Mouse (Mus musculus) spleen, postnatal 4 days (tissue): ENCODE measurements around the gene Mvd.

Experiments
- DNase-seq, 2 experiments: peaks; one replicate each; pipeline ENCODE4 v3.0.0; 2022; ENCODE audit warnings: low spot score in 2 of 2

The Mvd gene

GRCm38 (mm10) chr8:122457171-122457570, 13.9 kb upstream of the Mvd start:
- DNase-seq, result no peak

GRCm38 (mm10) chr8:122454409-122454808, 11.2 kb upstream of the Mvd start:
- DNase-seq, result no peak

DNA sequence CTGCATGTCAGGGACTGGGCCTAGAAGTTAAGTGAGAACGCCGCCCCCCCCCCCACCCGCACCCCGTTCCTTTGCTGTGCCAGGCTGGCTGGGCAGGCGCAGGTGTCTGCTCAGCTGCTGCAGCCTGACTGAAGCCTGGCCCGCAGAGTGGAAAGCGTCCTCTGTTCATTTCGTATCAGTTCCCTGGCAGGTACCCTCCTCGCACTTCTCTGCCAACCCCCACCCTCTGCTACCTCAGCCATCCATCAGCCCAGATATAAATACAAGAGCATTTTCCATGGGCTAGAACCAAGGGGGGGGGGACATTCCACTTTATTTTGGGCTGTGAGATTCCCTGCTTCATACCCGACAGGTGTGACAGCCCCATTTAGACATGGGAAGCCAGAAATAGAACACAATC, 8.9 kb upstream of the Mvd start:
- DNase-seq, result no peak

DNA sequence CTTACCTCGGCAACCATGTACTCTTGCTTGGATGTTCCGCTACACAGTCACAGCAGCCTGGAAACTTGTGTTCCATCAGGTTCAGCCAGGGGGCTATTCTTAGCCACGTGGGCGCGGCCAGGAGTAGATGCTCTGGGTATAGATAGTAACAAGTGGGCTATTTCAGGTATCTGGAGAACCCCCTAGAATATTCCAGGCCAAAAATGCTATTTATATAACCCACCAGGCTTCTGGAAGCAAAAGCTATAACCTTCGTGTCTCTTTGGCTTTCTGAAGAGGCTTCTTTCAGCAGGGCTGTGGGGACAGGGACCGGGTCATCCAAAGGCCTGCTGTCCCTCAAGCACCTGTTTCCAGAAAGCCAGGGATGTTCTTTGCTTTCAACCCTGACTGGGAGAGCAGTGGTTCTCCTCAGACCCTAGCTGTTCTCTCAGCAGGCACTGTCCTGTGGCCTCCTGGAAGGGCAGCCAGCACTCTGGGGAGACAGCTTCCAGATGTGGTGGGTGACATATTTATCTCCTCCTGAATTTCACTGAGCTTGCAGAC, 8.0 kb upstream of the Mvd start:
- DNase-seq, result no peak

DNA sequence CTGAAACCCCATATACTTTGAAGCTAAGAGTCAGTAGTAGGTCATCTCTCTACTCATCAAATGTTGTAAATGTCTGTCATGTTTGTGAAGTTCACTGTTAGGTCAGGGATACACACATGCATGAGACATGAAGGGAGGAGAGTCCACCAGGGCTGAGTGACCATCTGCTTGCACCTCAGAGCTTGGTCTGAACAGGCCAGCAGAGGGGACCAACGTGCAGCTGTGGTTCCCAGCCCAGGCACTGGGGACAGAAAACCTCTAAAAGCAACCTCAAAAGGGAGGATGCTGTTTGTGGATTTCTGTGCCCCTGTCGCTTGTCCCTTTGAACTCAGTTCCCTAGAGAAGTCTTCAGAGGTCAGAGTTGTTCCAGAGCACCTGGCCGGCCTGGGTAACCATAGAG, 2.0 kb upstream of the Mvd start:
- DNase-seq, result no peak

DNA sequence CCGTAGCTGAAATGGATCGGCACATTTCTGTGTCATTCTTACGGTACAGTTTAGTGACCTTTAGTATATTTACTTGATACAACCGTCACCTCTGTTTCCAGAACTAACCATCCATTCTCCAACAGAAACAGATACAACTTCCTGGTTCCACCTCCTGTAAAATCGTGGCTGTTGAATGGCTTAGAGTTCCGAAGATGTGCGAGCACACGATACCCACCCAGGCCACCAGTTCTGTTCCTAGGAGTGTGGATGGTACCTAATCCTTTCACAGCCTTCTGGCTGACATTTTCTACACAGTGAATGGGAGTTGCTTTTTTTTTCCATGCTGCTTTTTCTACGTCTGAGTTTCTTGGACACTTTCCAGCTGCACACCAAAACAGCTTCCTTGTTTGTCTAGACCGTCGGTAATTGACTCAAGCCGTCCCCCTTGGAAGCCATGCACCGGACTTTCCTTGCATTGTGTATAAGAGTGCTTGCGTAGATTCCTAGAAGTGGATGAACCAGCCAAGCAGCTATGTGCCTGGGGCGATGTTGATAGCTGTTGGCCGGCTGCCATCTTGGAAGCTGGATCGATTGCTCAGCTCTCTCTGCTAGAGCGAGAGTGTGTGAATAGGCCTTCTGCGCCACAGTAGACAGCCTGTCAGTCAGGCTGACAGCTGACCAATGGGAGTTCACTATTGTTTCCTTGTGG, 981 bp upstream of the Mvd start:
- peak; percentile 87 to 91 for DNase-seq

GRCm38 (mm10) chr8:122442781-122443180, 441 bp downstream of the Mvd start:
- no peak for DNase-seq

DNA sequence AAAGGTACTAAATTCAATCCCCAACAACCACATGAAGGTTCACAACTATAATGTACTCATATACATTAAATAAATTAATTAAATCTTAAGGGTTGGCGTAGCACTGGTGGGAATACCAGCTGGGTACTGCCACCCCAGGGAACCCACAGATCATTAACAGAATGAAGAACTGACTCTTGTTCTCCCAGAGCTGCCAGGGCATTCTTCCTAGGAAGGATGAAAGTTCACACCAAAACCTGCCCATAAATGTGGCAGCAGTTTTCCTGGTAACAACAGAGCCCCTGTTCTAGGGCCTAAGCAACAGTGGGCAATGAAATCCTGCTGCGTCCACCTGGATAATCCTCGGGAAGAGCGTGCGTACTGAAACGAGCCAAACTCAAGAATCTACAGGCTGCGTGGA, 866 bp downstream of the Mvd start:
- no peak for DNase-seq

DNA sequence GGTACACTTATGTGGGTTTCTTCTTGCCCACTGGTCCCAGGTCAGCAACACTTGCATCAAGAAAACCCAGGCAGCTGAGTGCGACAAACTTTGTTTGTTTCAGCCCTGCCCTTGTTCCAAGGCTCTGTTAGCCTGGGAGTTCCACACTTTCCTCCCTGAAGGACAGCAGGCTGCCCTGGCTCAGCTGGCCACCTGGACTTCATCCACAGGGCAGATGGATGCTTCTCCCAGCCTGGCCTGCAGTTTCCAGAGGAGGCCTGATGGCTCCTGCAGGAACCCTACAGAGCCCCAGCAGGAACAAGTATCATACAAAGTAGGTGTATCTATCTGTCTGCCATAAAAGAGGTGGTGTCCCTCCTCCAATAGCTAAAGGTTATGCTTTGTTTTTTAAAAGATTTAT, 1.9 kb downstream of the Mvd start:
- no peak for DNase-seq

- no peak for DNase-seq
These were observed 3.9 kb downstream of the Mvd start for GRCm38 (mm10) chr8:122439336-122439735.

DNA sequence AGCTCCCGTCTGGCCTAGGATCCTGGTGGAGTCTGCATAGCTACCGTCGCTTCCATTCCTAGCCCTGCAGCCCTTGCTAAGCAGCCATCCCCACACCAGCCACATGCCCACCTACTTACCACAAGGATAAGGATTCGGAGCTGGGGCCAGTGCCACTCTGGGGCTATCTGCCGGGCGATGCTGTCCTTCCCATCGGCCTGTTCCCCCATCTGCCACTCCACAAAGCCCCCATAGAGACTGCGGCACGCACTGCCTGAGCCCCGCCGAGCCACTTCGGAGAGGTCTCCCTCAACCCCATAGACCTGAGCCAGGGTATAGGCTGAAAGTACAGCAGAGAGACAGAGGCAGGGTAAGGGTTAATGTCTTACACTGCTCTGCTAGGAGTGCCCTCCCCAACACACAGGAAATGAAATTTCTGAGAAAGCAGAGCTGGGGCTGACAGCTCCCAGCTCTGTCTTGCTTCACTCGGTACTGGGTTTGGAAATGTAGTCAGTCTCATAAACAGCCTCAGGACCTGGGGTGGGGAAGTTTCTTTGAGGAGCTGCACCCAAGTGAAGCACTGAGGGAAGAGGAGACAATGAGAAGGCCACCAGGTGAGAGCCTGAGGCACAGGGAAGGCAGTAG, 5.4 kb downstream of the Mvd start:
- no peak for DNase-seq

GRCm38 (mm10) chr8:122436586-122437125, 6.6 kb downstream of the Mvd start:
- no peak for DNase-seq

- DNase-seq, result no peak
These were observed 7.1 kb downstream of the Mvd start for GRCm38 (mm10) chr8:122436146-122436545.

- DNase-seq, result no peak
These were observed 7.8 kb downstream of the Mvd start for GRCm38 (mm10) chr8:122435375-122435774.

DNA sequence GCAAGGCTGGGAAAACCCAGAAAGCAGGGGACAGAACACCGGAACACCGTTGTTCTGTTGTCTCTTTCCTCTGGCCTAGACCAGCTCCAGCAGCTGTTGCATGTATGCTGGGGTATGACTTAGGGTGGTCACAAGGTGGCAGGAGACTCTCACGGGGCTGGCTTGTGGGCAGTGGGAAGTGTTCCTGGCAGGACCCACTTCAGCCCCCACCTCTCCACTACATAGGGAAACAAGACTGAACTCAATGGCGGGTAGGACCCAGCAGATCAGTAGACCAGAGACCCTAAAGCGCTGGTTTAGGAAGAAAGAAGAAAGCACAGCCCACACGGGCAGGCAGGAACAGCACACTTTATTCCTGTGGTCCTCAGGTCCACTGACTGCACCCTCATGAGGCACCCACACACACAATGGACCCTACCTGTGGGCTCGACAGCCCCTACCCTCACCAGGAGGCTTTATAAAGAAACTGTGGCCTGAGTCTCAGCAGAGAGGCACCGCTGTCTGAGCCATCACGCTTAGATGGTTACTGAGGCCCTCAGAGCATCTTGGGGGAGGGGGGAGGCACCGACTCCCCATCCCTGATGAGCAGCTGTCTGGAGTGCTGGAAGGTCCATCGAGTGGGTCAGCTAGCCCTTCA, 9.8 kb downstream of the Mvd start:
- no peak for DNase-seq

- DNase-seq, result peak; percentile 80 to 87
These were observed 10.6 kb downstream of the Mvd start, which contains the start of gene Cyba for GRCm38 (mm10) chr8:122432443-122433268. Gene Cyba (minus strand): TSS chr8:122432930.

- DNase-seq, result no peak
These were observed 11.4 kb downstream of the Mvd start for GRCm38 (mm10) chr8:122431694-122432442.

DNA sequence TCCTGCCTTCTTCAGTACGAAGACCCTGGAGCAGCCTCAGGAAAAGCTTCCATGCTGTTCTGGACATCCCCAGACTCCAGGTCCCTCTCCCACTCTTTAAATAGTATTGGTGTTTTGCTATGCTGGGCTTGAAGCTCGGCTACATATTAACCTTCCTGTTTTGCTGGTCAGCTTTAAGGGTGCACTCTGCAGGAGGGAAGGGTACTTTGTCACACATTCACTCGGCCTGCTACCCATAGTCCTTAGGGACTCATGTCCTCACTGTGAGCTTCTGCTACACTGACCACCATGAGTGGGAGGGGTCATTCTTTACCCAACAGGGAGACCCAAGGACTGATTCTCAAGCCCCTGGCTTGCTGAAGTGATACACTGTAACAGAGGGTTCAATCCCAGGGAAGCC, 12.6 kb downstream of the Mvd start:
- DNase-seq, result no peak

GRCm38 (mm10) chr8:122430058-122430636, 13.1 kb downstream of the Mvd start:
- peak; percentile 55 to 75 for DNase-seq

DNA sequence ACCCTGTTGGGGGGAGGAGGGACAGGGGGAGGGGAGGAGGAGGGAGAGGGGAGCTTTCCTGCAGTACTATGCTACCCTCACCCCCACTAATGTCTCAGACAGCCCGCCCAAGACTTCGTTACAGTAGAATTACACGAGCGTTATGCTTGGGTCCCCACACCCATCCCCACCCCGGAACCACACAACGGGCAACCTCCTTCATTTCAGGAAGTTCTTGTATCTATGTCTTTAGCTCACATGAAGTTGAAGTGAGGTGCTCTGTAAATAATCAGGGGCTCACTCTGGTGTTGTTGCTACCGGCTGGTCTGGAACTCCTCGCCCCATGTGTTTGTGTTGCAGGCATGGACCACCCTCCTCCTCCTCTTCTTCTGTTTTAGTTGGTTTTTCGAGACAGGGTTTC, 15.1 kb downstream of the Mvd start:
- DNase-seq, result no peak

- no peak for DNase-seq
These were observed 15.6 kb downstream of the Mvd start for GRCm38 (mm10) chr8:122427607-122428006.
